Mouse (Mus musculus) forebrain, embryonic 11.5 days (tissue): ENCODE results near the gene Nck2. TPM values are rescaled to one million over a fixed set of nuclear protein-coding genes. Genes with fewer than 3 reads are reported as not detected.

Experiments used
- ATAC-seq: fragments of 200-750 bp; cut with Nextera tagmentation; replicated peaks from 2 replicates; pipeline ENCODE4 v1.8.0; 2017; ENCODE audit warnings: moderate TSS enrichment; ENCODE audit not compliant: low FRiP score
- DNase-seq: peaks from one replicate; pipeline ENCODE4 v3.0.0-alpha.2; 2017; ENCODE audit warnings: low spot score
- H3K27ac ChIP-seq: fragments of 300-500 bp; sonication (generic); 2 replicates; pipeline ENCODE4 v1.5.1; 2014; ENCODE audit warnings: low read depth, low read length
- H3K27me3 ChIP-seq: fragments of 300-500 bp; sonication (generic); 2 replicates; pipeline ENCODE4 v1.6.1; 2014; ENCODE audit warnings: mild to moderate bottlenecking, low read length, mixed read lengths; ENCODE audit not compliant: control insufficient read depth, insufficient read depth
- H3K36me3 ChIP-seq: fragments of 300-500 bp; sonication (generic); 2 replicates; pipeline ENCODE4 v1.6.1; 2014; ENCODE audit warnings: mild to moderate bottlenecking, low read length, moderate library complexity, mixed read lengths; ENCODE audit not compliant: control insufficient read depth, insufficient read depth
- H3K4me1 ChIP-seq: fragments of 300-500 bp; sonication (generic); replicated peaks from 2 replicates; pipeline ENCODE4 v1.6.1; 2014; ENCODE audit warnings: low read length, mixed read lengths; ENCODE audit not compliant: control insufficient read depth, insufficient read depth
- H3K4me2 ChIP-seq: fragments of 300-500 bp; sonication (generic); 2 replicates; pipeline ENCODE4 v1.6.1; 2014; ENCODE audit warnings: low read depth, mild to moderate bottlenecking, low read length, moderate library complexity, mixed read lengths; ENCODE audit not compliant: severe bottlenecking
- H3K4me3 ChIP-seq: fragments of 300-500 bp; sonication (generic); 2 replicates; pipeline ENCODE4 v1.5.1; 2014; ENCODE audit warnings: low read depth, low read length
- H3K9ac ChIP-seq: fragments of 300-500 bp; sonication (generic); 2 replicates; pipeline ENCODE4 v1.6.1; 2014; ENCODE audit warnings: low read length
- H3K9me3 ChIP-seq: fragments of 300-500 bp; sonication (generic); 2 replicates; pipeline ENCODE4 v1.6.1; 2016; ENCODE audit warnings: low read length, mixed read lengths; ENCODE audit not compliant: control insufficient read depth
- WGBS: fragments of 180-500 bp; shearing (Covaris S2); extraction: QIAGEN DNeasy Blood & Tissue Kit; methylation state at CpG from one replicate; pipeline ENCODE4 v1.1.7; 2014; 5-methylcytosine and 5-hydroxymethylcytosine counted together
- polyA plus RNA-seq: library from polyadenylated mRNA; unstranded; fragments of >200 nt; fragmentation: Nextera tagmentation; extraction: Ambion mirVana; gene quantifications from 2 replicates; pipeline ENCODE4 v1.2.1, GENCODE M21; 2014

Nck2 gene
- polyA plus RNA-seq, 1 experiment from 2014 or later = 37.8 TPM

- no peak for ATAC-seq
- Histone ChIP-seq H3K4me1 (no peaks in the 10 kb centered on the region), H3K9me3 (no peaks in the 10 kb centered on the region)
Observed at GRCm38 (mm10) chr1:43477954-43478353, 33.6 kb downstream of the Nck2 start.

GRCm38 (mm10) chr1:43485204-43485603 lies 40.8 kb downstream of the Nck2 start:
- ATAC-seq (no peak), DNase-seq (no peak)
- no peak overlapping the region for H3K4me2 ChIP-seq
- no peaks in the 10 kb centered on the region; the same call in 1 of the 2 replicates for H3K4me1 ChIP-seq
- H3K9ac ChIP-seq = no peak overlapping the region
- H3K9me3 ChIP-seq = no peaks in the 10 kb centered on the region
- no peak overlapping the region for H3K27ac ChIP-seq
- WGBS = 81% methylated on average over 9 of the region's 9 CpGs
- H3K27me3 ChIP-seq = no peaks in the 10 kb centered on the region
- H3K36me3 ChIP-seq = no peaks in the 10 kb centered on the region
- no peak overlapping the region for H3K4me3 ChIP-seq

More at GRCm38 (mm10) chr1:43477954-43478353, 33.6 kb downstream of the Nck2 start:
- no peak for DNase-seq
- H3K4me3 ChIP-seq = no peak overlapping the region
- no peaks in the 10 kb centered on the region for H3K27me3 ChIP-seq
- H3K9ac ChIP-seq = no peak overlapping the region
- H3K4me2 ChIP-seq = no peak overlapping the region
- H3K36me3 ChIP-seq = no peaks in the 10 kb centered on the region
- no peak overlapping the region for H3K27ac ChIP-seq
- 95% methylated on average over 3 of the region's 3 CpGs for whole genome bisulfite sequencing

GRCm38 (mm10) chr1:43486500-43486899 lies 42.1 kb downstream of the Nck2 start:
- no peak for ATAC-seq
- Histone ChIP-seq H3K9me3 (no peaks in the 10 kb centered on the region), H3K4me2 (no peak overlapping the region), H3K36me3 (no peaks in the 10 kb centered on the region), H3K4me1 (no peaks in the 10 kb centered on the region; the same call in 1 of the 2 replicates), H3K27ac (no peak overlapping the region), H3K4me3 (no peak overlapping the region), H3K9ac (no peak overlapping the region), H3K27me3 (no peaks in the 10 kb centered on the region)
- 85% methylated on average over 3 of the region's 3 CpGs for WGBS
- DNase-seq = no peak

- no peak overlapping the region for H3K9ac ChIP-seq
- no peaks in the 10 kb centered on the region for H3K36me3 ChIP-seq
- ATAC-seq = no peak
Observed at GRCm38 (mm10) chr1:43486956-43487722, 42.8 kb downstream of the Nck2 start.

GRCm38 (mm10) chr1:43489311-43489710 lies 44.9 kb downstream of the Nck2 start:
- Histone ChIP-seq H3K27ac (no peak overlapping the region), H3K4me1 (no peaks in the 10 kb centered on the region; the same call in 1 of the 2 replicates), H3K4me2 (no peak overlapping the region), H3K36me3 (no peaks in the 10 kb centered on the region), H3K9ac (no peak overlapping the region), H3K9me3 (no peaks in the 10 kb centered on the region), H3K4me3 (no peak overlapping the region), H3K27me3 (no peaks in the 10 kb centered on the region)
- ATAC-seq (no peak), DNase-seq (no peak)

More at GRCm38 (mm10) chr1:43486956-43487722, 42.8 kb downstream of the Nck2 start:
- Histone ChIP-seq H3K9me3 (no peaks in the 10 kb centered on the region), H3K4me3 (no peak overlapping the region), H3K27ac (no peak overlapping the region), H3K27me3 (no peaks in the 10 kb centered on the region), H3K4me2 (no peak overlapping the region), H3K4me1 (no peaks in the 10 kb centered on the region; the same call in 1 of the 2 replicates)
- WGBS = 77% methylated on average over 3 of the region's 3 CpGs
- no peak for DNase-seq

- Histone ChIP-seq H3K9me3 (no peaks in the 10 kb centered on the region), H3K36me3 (no peaks in the 10 kb centered on the region), H3K9ac (no peak overlapping the region), H3K4me3 (no peak overlapping the region), H3K27ac (no peak overlapping the region), H3K4me2 (no peak overlapping the region), H3K4me1 (no peaks in the 10 kb centered on the region), H3K27me3 (no peaks in the 10 kb centered on the region)
- 94% methylated on average over 8 of the region's 8 CpGs for WGBS
- DNase-seq (no peak), ATAC-seq (no peak)
Observed at GRCm38 (mm10) chr1:43491506-43492269, 47.3 kb downstream of the Nck2 start.

- Histone ChIP-seq H3K27me3 (no peaks in the 10 kb centered on the region), H3K27ac (no peak overlapping the region), H3K4me1 (0 out of 2 replicates have a peak, but pooled peaks cover 2% of the 10 kb centered on the region), H3K4me3 (no peak overlapping the region), H3K36me3 (no peaks in the 10 kb centered on the region), H3K9ac (no peak overlapping the region), H3K4me2 (no peak overlapping the region), H3K9me3 (no peaks in the 10 kb centered on the region)
- WGBS = 91% methylated on average over 3 of the region's 3 CpGs
- DNase-seq = no peak
- no peak for ATAC-seq
Observed at GRCm38 (mm10) chr1:43492803-43493437, 48.5 kb downstream of the Nck2 start.

- no peak overlapping the region for H3K27ac ChIP-seq
- DNase-seq (no peak), ATAC-seq (no peak)
- no peak overlapping the region for H3K4me3 ChIP-seq
- no peak overlapping the region for H3K4me2 ChIP-seq
- H3K27me3 ChIP-seq = no peaks in the 10 kb centered on the region
- 0 out of 2 replicates have a peak, but pooled peaks cover 4% of the 10 kb centered on the region for H3K4me1 ChIP-seq
- 79% methylated on average over 4 of the region's 4 CpGs for WGBS
- no peaks in the 10 kb centered on the region for H3K36me3 ChIP-seq
- H3K9me3 ChIP-seq = no peaks in the 10 kb centered on the region
- H3K9ac ChIP-seq = no peak overlapping the region
Observed at GRCm38 (mm10) chr1:43496051-43496450, 51.7 kb downstream of the Nck2 start.
